Mouse (Mus musculus): ENCODE results near the gene Minpp1. TPM values are rescaled to one million over a fixed set of nuclear protein-coding genes. Genes with fewer than 3 reads are reported as not detected.

Gene Minpp1
- polyA plus RNA-seq, 1 experiment from 2014 or later: 83.9 TPM

DNA sequence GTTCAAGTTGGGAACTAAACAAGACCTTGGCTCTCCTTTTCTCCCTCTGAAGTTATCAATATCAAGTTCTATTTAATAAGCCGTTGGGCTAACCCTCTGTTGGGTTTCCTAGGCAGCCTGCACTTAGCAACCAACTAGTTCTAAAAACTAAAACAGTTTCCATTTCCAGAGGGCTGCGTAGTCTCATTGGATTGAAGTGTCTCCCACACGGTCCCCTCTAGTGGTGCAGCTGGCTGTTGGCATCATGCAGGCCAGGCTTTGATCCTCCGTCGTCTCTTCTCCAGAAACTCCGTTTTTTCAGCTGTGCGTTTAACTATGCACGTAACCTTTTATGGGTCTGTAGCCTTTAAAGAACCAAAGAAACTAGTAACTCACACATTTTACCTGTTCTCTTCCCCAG, 7.9 kb downstream of the Minpp1 start:
- ATAC-seq (ENCODE audit: insufficient number of reproducible peaks, low FRiP score, low TSS enrichment, low read depth) (no peak), DNase-seq (ENCODE audit: low spot score) (no peak)
- H3K27me3 ChIP-seq (ENCODE audit: control insufficient read depth, insufficient read depth, low read length): no peaks in the 10 kb centered on the region
- H3K9me3 ChIP-seq (ENCODE audit: control insufficient read depth, low read length): no peaks in the 10 kb centered on the region
- H3K36me3 ChIP-seq (ENCODE audit: control insufficient read depth, insufficient read depth, low read length): peaks cover 12% of the 10 kb centered on the region; the same call in 1 of the 2 replicates
- H3K4me2 ChIP-seq (ENCODE audit: low read depth, severe bottlenecking): no peak overlapping the region
- H3K4me1 ChIP-seq (ENCODE audit: control insufficient read depth, insufficient read depth, low read length): no peaks in the 10 kb centered on the region
- 72% methylated on average over 8 of the region's 8 CpGs for WGBS
- H3K4me3 ChIP-seq (ENCODE audit: low read depth, low read length): no peak overlapping the region
- H3K9ac ChIP-seq (ENCODE audit: low read length): no peak overlapping the region
- H3K27ac ChIP-seq (replicated peaks; ENCODE audit: low read depth, low read length): no peak overlapping the region

DNA sequence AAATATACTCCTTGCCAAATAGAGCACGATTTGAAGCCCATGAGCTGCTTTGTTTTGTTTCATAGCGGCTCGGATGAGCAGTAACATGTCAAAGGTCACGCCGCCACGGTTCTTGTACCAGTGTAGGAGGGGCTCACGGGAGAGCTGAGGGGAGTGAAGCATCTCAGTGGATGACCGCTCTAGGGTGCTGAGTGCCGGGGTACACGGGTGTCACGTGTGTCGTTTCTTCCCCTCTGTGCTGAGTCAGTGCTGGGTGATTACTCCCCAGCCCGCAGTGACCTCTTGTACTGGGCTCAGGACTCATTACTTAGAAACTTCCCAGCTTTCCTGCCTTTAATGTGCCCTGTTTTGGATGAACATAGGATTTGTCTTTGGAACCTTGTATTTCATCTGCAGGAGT, 9.0 kb downstream of the Minpp1 start:
- no peak overlapping the region for H3K27ac ChIP-seq (replicated peaks; ENCODE audit: low read depth, low read length)
- no peak overlapping the region for H3K9ac ChIP-seq (ENCODE audit: low read length)
- H3K36me3 ChIP-seq (ENCODE audit: control insufficient read depth, insufficient read depth, low read length): peaks cover 12% of the 10 kb centered on the region; the same call in 1 of the 2 replicates
- no peak overlapping the region for H3K4me2 ChIP-seq (ENCODE audit: low read depth, severe bottlenecking)
- ATAC-seq (ENCODE audit: insufficient number of reproducible peaks, low FRiP score, low TSS enrichment, low read depth) (no peak), DNase-seq (ENCODE audit: low spot score) (no peak)
- no peaks in the 10 kb centered on the region for H3K4me1 ChIP-seq (ENCODE audit: control insufficient read depth, insufficient read depth, low read length)
- H3K4me3 ChIP-seq (ENCODE audit: low read depth, low read length): no peak overlapping the region
- no peaks in the 10 kb centered on the region for H3K9me3 ChIP-seq (ENCODE audit: control insufficient read depth, low read length)
- H3K27me3 ChIP-seq (ENCODE audit: control insufficient read depth, insufficient read depth, low read length): no peaks in the 10 kb centered on the region
- 96% methylated on average over 13 of the region's 13 CpGs for WGBS

DNA sequence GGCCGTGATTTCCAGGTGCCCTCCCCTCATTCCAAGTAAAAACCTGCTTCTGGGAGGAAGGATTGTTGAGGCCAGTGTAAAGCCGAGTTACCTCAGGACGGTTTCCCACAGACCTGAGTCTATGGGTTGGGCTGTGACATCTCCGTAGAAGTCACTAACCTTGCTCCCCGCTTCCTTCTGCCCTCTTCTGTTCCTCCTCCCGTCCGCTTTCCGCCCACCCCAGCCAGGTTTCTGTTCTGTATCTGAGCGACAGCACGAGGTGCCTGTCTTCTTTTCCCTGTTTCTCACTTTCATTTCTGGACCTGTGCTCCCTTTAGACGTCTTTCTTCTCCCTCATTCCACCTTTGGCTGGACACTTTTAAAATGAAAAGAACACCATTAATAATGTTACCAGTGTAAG, 9.5 kb downstream of the Minpp1 start:
- Histone ChIP-seq H3K4me1 (ENCODE audit: control insufficient read depth, insufficient read depth, low read length) (no peaks in the 10 kb centered on the region), H3K4me3 (ENCODE audit: low read depth, low read length) (no peak overlapping the region), H3K27ac (replicated peaks; ENCODE audit: low read depth, low read length) (no peak overlapping the region), H3K27me3 (ENCODE audit: control insufficient read depth, insufficient read depth, low read length) (no peaks in the 10 kb centered on the region), H3K4me2 (ENCODE audit: low read depth, severe bottlenecking) (no peak overlapping the region), H3K9ac (ENCODE audit: low read length) (no peak overlapping the region), H3K36me3 (ENCODE audit: control insufficient read depth, insufficient read depth, low read length) (peaks cover 12% of the 10 kb centered on the region; the same call in 1 of the 2 replicates), H3K9me3 (ENCODE audit: control insufficient read depth, low read length) (no peaks in the 10 kb centered on the region)
- ATAC-seq (ENCODE audit: insufficient number of reproducible peaks, low FRiP score, low TSS enrichment, low read depth) (no peak), DNase-seq (ENCODE audit: low spot score) (no peak)
- 91% methylated on average over 11 of the region's 11 CpGs for WGBS

DNA sequence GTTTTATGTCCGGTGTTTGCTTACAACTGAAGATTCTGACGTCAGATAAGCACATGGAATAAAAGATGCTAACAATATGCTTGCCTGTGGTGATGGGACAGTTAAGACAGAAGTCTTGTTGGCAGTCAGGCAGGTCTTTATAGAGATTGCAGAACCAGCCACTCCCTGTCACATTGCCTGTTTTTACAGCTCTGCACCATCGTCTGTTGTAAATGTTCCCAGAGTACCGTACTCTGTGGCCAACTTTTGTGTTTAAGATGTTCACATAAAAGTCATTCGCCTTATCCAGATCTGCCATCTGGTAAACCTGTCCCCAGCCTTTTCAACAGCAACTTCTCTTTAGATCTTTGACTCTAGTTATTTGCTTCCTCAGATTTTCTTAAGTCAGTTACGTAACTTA, 11.8 kb downstream of the Minpp1 start:
- Histone ChIP-seq H3K27me3 (ENCODE audit: control insufficient read depth, insufficient read depth, low read length) (no peaks in the 10 kb centered on the region), H3K4me3 (ENCODE audit: low read depth, low read length) (no peak overlapping the region), H3K9me3 (ENCODE audit: control insufficient read depth, low read length) (no peaks in the 10 kb centered on the region), H3K36me3 (ENCODE audit: control insufficient read depth, insufficient read depth, low read length) (peaks cover 12% of the 10 kb centered on the region; the same call in 1 of the 2 replicates), H3K4me1 (ENCODE audit: control insufficient read depth, insufficient read depth, low read length) (no peaks in the 10 kb centered on the region), H3K9ac (ENCODE audit: low read length) (no peak overlapping the region), H3K4me2 (ENCODE audit: low read depth, severe bottlenecking) (no peak overlapping the region), H3K27ac (replicated peaks; ENCODE audit: low read depth, low read length) (no peak overlapping the region)
- no peak for DNase-seq (ENCODE audit: low spot score)
- no peak for ATAC-seq (ENCODE audit: insufficient number of reproducible peaks, low FRiP score, low TSS enrichment, low read depth)
- WGBS: 86% methylated on average over 6 of the region's 6 CpGs

DNA sequence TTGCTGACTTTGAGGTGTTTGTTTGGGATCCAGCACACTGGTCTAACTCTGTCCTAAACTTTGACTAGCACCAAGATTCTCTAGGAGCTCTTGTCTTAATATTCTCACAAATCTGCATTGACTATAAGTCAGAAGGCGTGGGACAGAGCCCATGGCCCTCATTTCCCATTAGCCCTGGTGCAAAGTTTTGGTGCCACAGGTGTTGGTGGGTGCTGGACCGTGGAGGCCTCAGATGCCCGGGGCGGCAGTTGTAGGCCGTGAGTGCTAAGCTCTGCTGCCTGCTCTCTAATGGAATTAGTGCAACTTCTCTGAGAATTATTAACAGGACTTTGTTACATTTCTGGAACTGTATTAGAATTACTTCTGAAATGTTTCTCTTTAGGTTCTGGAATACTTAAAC, 12.4 kb downstream of the Minpp1 start:
- Histone ChIP-seq H3K4me3 (ENCODE audit: low read depth, low read length) (no peak overlapping the region), H3K4me2 (ENCODE audit: low read depth, severe bottlenecking) (no peak overlapping the region), H3K9me3 (ENCODE audit: control insufficient read depth, low read length) (no peaks in the 10 kb centered on the region), H3K9ac (ENCODE audit: low read length) (no peak overlapping the region), H3K36me3 (ENCODE audit: control insufficient read depth, insufficient read depth, low read length) (peaks cover 12% of the 10 kb centered on the region; the same call in 1 of the 2 replicates), H3K27ac (replicated peaks; ENCODE audit: low read depth, low read length) (no peak overlapping the region), H3K4me1 (ENCODE audit: control insufficient read depth, insufficient read depth, low read length) (no peaks in the 10 kb centered on the region), H3K27me3 (ENCODE audit: control insufficient read depth, insufficient read depth, low read length) (no peaks in the 10 kb centered on the region)
- 94% methylated on average over 5 of the region's 5 CpGs for WGBS
- DNase-seq (ENCODE audit: low spot score) (no peak), ATAC-seq (ENCODE audit: insufficient number of reproducible peaks, low FRiP score, low TSS enrichment, low read depth) (no peak)

DNA sequence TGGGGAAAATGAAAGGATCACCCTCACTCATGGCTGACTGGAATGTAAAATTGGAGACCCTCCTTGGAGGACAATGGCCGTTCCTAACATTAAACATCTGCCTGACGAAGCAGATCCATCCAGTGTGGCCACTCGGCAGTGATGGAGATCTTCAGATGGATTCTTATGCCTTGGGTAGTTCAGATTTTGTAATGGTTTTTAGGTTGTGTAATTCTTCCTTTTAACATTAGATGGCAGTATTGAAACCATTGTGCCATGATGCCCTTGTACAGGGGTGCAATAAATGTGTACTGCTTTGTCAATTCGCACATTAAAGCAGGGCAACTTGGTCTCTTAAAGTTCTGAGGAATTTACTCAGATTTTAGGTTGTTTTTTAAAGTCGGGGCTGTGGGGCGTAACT, 15.8 kb downstream of the Minpp1 start:
- DNase-seq (ENCODE audit: low spot score): no peak
- Histone ChIP-seq H3K9ac (ENCODE audit: low read length) (no peak overlapping the region), H3K4me3 (ENCODE audit: low read depth, low read length) (no peak overlapping the region), H3K27me3 (ENCODE audit: control insufficient read depth, insufficient read depth, low read length) (no peaks in the 10 kb centered on the region), H3K4me1 (ENCODE audit: control insufficient read depth, insufficient read depth, low read length) (no peaks in the 10 kb centered on the region), H3K36me3 (ENCODE audit: control insufficient read depth, insufficient read depth, low read length) (peaks cover 3% of the 10 kb centered on the region; the same call in 1 of the 2 replicates), H3K27ac (replicated peaks; ENCODE audit: low read depth, low read length) (no peak overlapping the region), H3K9me3 (ENCODE audit: control insufficient read depth, low read length) (no peaks in the 10 kb centered on the region), H3K4me2 (ENCODE audit: low read depth, severe bottlenecking) (no peak overlapping the region)
- no peak for ATAC-seq (ENCODE audit: insufficient number of reproducible peaks, low FRiP score, low TSS enrichment, low read depth)
- whole genome bisulfite sequencing: 84% methylated on average over 6 of the region's 6 CpGs

DNA sequence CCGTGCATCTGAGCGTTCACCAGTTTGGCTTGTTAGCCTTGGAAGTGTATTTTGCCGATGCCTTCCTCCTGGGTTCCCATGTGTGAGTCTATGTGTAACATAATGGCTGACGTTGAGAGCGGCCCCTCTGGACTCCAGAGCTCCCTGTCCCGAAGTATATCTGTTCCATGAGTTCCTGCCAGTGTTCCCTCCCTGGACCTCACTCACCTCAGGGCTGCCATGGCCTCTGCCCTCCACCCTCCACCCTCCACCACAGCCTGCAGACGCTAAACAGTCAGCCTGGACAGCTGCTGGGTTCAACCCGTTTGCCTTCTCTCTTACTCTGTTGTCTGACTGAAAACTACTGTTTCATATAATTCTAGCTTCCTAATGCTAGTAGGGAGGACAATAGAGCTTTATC, 20.5 kb downstream of the Minpp1 start:
- no peak for DNase-seq (ENCODE audit: low spot score)
- Histone ChIP-seq H3K9ac (ENCODE audit: low read length) (no peak overlapping the region), H3K27ac (replicated peaks; ENCODE audit: low read depth, low read length) (no peak overlapping the region), H3K4me3 (ENCODE audit: low read depth, low read length) (no peak overlapping the region), H3K4me1 (ENCODE audit: control insufficient read depth, insufficient read depth, low read length) (no peaks in the 10 kb centered on the region), H3K27me3 (ENCODE audit: control insufficient read depth, insufficient read depth, low read length) (no peaks in the 10 kb centered on the region), H3K4me2 (ENCODE audit: low read depth, severe bottlenecking) (no peak overlapping the region), H3K36me3 (ENCODE audit: control insufficient read depth, insufficient read depth, low read length) (peaks cover 10% of the 10 kb centered on the region), H3K9me3 (ENCODE audit: control insufficient read depth, low read length) (no peaks in the 10 kb centered on the region)
- ATAC-seq (ENCODE audit: insufficient number of reproducible peaks, low FRiP score, low TSS enrichment, low read depth): no peak
- 86% methylated on average over 8 of the region's 8 CpGs for WGBS

DNA sequence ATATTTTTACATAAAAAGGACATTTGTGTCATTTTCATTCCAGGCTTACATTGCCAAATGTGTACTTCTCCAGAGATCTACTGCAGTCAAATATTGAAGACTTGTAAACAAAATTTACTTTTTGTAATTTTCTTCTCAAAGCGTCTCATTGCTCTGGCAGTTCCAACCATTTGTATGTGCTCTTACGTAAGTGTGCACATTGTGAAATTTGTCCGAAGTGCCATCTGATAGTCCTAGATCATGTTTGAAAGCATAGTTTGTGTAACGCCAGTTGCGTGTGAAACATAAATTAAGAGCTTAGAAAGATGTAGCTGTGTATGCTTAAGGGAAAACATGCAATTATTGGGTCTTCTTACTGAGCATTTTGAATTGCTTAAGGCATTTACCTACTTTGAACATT, 20.9 kb downstream of the Minpp1 start:
- no peak for DNase-seq (ENCODE audit: low spot score)
- Histone ChIP-seq H3K4me2 (ENCODE audit: low read depth, severe bottlenecking) (no peak overlapping the region), H3K9ac (ENCODE audit: low read length) (no peak overlapping the region), H3K4me3 (ENCODE audit: low read depth, low read length) (no peak overlapping the region), H3K4me1 (ENCODE audit: control insufficient read depth, insufficient read depth, low read length) (no peaks in the 10 kb centered on the region), H3K9me3 (ENCODE audit: control insufficient read depth, low read length) (no peaks in the 10 kb centered on the region), H3K27ac (replicated peaks; ENCODE audit: low read depth, low read length) (no peak overlapping the region), H3K36me3 (ENCODE audit: control insufficient read depth, insufficient read depth, low read length) (peaks cover 10% of the 10 kb centered on the region), H3K27me3 (ENCODE audit: control insufficient read depth, insufficient read depth, low read length) (no peaks in the 10 kb centered on the region)
- ATAC-seq (ENCODE audit: insufficient number of reproducible peaks, low FRiP score, low TSS enrichment, low read depth): no peak
- WGBS: 96% methylated on average over 5 of the region's 5 CpGs

DNA sequence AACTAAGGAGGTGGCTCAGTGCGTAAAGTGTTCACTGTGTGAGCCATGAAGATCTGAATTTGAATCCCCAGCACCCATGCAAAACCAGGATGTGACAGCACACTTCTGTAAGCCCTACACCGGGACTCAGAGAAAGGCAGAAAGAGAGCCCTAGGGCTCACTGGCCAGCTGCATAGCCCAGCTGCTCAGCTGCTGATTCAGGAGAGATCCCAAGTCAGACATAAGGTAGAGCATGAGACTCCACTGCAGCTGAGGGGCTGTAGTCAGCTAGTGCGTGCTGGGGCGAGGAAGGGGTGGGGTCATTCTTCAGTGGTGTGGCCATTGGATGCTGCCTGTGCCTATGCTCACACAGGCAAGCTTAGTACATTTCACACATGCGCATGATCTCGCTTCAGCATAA, 21.5 kb downstream of the Minpp1 start:
- no peak overlapping the region for H3K27ac ChIP-seq (replicated peaks; ENCODE audit: low read depth, low read length)
- no peak overlapping the region for H3K4me3 ChIP-seq (ENCODE audit: low read depth, low read length)
- H3K4me1 ChIP-seq (ENCODE audit: control insufficient read depth, insufficient read depth, low read length): no peaks in the 10 kb centered on the region
- no peak overlapping the region for H3K4me2 ChIP-seq (ENCODE audit: low read depth, severe bottlenecking)
- H3K36me3 ChIP-seq (ENCODE audit: control insufficient read depth, insufficient read depth, low read length): peaks cover 11% of the 10 kb centered on the region
- no peaks in the 10 kb centered on the region for H3K9me3 ChIP-seq (ENCODE audit: control insufficient read depth, low read length)
- 94% methylated on average over 6 of the region's 6 CpGs for WGBS
- no peaks in the 10 kb centered on the region for H3K27me3 ChIP-seq (ENCODE audit: control insufficient read depth, insufficient read depth, low read length)
- no peak overlapping the region for H3K9ac ChIP-seq (ENCODE audit: low read length)
- DNase-seq (ENCODE audit: low spot score): no peak
- no peak for ATAC-seq (ENCODE audit: insufficient number of reproducible peaks, low FRiP score, low TSS enrichment, low read depth)
